Mouse (Mus musculus) thymus, adult 18-20 months (tissue): ENCODE measurements around the gene Wdsub1.

Experiments used
- DNase-seq, 2 experiments: peaks; one replicate each; pipeline ENCODE4 v3.0.0; 2022; ENCODE audit warnings: mixed read lengths in 2 of 2

Gene Wdsub1

GRCm38 (mm10) chr2:59841189-59841939 lies 41.0 kb downstream of the Wdsub1 start:
- no peak for DNase-seq

GRCm38 (mm10) chr2:59840191-59840590 lies 42.2 kb downstream of the Wdsub1 start:
- DNase-seq = no peak

- DNase-seq = no peak
Observed at GRCm38 (mm10) chr2:59839755-59840154, 42.6 kb downstream of the Wdsub1 start.

- DNase-seq = no peak
Observed at GRCm38 (mm10) chr2:59838825-59839224, 43.6 kb downstream of the Wdsub1 start.

GRCm38 (mm10) chr2:59831831-59832230 lies 50.6 kb downstream of the Wdsub1 start:
- no peak for DNase-seq

GRCm38 (mm10) chr2:59830940-59831339 lies 51.5 kb downstream of the Wdsub1 start:
- no peak for DNase-seq

GRCm38 (mm10) chr2:59830151-59830550 lies 52.2 kb downstream of the Wdsub1 start:
- DNase-seq = no peak

GRCm38 (mm10) chr2:59829718-59830117 lies 52.7 kb downstream of the Wdsub1 start:
- no peak for DNase-seq

GRCm38 (mm10) chr2:59828777-59829508 lies 53.4 kb downstream of the Wdsub1 start:
- no peak for DNase-seq

GRCm38 (mm10) chr2:59828103-59828655 lies 54.2 kb downstream of the Wdsub1 start:
- DNase-seq = no peak

- no peak for DNase-seq
Observed at GRCm38 (mm10) chr2:59825380-59825779, 57.0 kb downstream of the Wdsub1 start.

GRCm38 (mm10) chr2:59824289-59824688 lies 58.1 kb downstream of the Wdsub1 start:
- no peak for DNase-seq

GRCm38 (mm10) chr2:59821044-59821443 lies 61.3 kb downstream of the Wdsub1 start:
- no peak for DNase-seq

GRCm38 (mm10) chr2:59820088-59820487 lies 62.3 kb downstream of the Wdsub1 start:
- DNase-seq = no peak

GRCm38 (mm10) chr2:59819415-59819814 lies 63.0 kb downstream of the Wdsub1 start:
- no peak for DNase-seq

GRCm38 (mm10) chr2:59818663-59819062 lies 63.7 kb downstream of the Wdsub1 start:
- no peak for DNase-seq

- DNase-seq = no peak
Observed at GRCm38 (mm10) chr2:59814997-59815396, 67.4 kb downstream of the Wdsub1 start.

- no peak for DNase-seq
Observed at GRCm38 (mm10) chr2:59813457-59813856, 68.9 kb downstream of the Wdsub1 start.

- no peak for DNase-seq
Observed at GRCm38 (mm10) chr2:59812641-59813040, 69.8 kb downstream of the Wdsub1 start.

GRCm38 (mm10) chr2:59811247-59811646 lies 71.1 kb downstream of the Wdsub1 start:
- no peak for DNase-seq

- DNase-seq = no peak
Observed at GRCm38 (mm10) chr2:59810039-59810438, 72.4 kb downstream of the Wdsub1 start.

GRCm38 (mm10) chr2:59808608-59809007 lies 73.8 kb downstream of the Wdsub1 start:
- no peak for DNase-seq

- DNase-seq = no peak
Observed at GRCm38 (mm10) chr2:59806038-59806437, 76.4 kb downstream of the Wdsub1 start.

- DNase-seq = no peak
Observed at GRCm38 (mm10) chr2:59805595-59805994, 76.8 kb downstream of the Wdsub1 start.
